Mouse (Mus musculus): ENCODE measurements around the gene Pard3. TPM values are rescaled to one million over a fixed set of nuclear protein-coding genes. Genes with fewer than 3 reads are reported as not detected.

Gene Pard3
- polyA plus RNA-seq, 2 experiments, result 4.5 TPM

GRCm38 (mm10) chr8:127184025-127184424 lies 120.3 kb downstream of the Pard3 start:
- no peak overlapping the region; the same call in 1 of the 2 replicates for H3K4me2 ChIP-seq (ENCODE audit: low read depth)
- no peak overlapping the region for H3K9ac ChIP-seq (replicated peaks)
- peaks cover 3 to 20% of the 10 kb centered on the region in 2 experiments; a peak in 3 of 4 replicates for H3K4me1 ChIP-seq (replicated peaks; ENCODE audit: control insufficient read depth in 2 of 2, insufficient read depth in 2 of 2, low read length in 1 of 2)
- 42% methylated on average over 4 of the region's 4 CpGs for WGBS (ENCODE audit: insufficient replicate concordance)
- no peak for TF ChIP-seq EP300 (IDR thresholded peaks at IDR 0.05; ENCODE audit: low read depth)
- no peak for TF ChIP-seq CTCF (IDR thresholded peaks at IDR 0.05; ENCODE audit: low read depth)
- DNase-seq (ENCODE audit: low read depth in 3 of 3, low spot score in 3 of 3) (peak; percentile 28 to 49 (median 42)), ATAC-seq (ENCODE audit: insufficient read depth) (peak; percentile 63)
- H3K27me3 ChIP-seq (ENCODE audit: control insufficient read depth, insufficient read depth, low read length), result no peaks in the 10 kb centered on the region; the same call in 1 of the 2 replicates
- no peak overlapping the region for H3K27ac ChIP-seq
- no peaks in the 10 kb centered on the region for H3K36me3 ChIP-seq (replicated peaks; ENCODE audit: control insufficient read depth, insufficient read depth, low read depth)
- H3K4me3 ChIP-seq (ENCODE audit: insufficient read depth in 1 of 2, low read depth in 2 of 2, low read length in 2 of 2), result no peak overlapping the region
- H3K9me3 ChIP-seq (ENCODE audit: control insufficient read depth, low read length), result no peaks in the 10 kb centered on the region

- Histone ChIP-seq H3K9me3 (ENCODE audit: control insufficient read depth, low read length) (no peaks in the 10 kb centered on the region), H3K4me1 (replicated peaks; ENCODE audit: control insufficient read depth in 2 of 2, insufficient read depth in 2 of 2, low read length in 1 of 2) (peaks cover 3 to 20% of the 10 kb centered on the region in 2 experiments; a peak in 3 of 4 replicates), H3K4me2 (ENCODE audit: low read depth) (no peak overlapping the region), H3K27ac (no peak overlapping the region), H3K9ac (replicated peaks) (no peak overlapping the region), H3K27me3 (ENCODE audit: control insufficient read depth, insufficient read depth, low read length) (no peaks in the 10 kb centered on the region; the same call in 1 of the 2 replicates), H3K4me3 (ENCODE audit: insufficient read depth in 1 of 2, low read depth in 2 of 2, low read length in 2 of 2) (no peak overlapping the region), H3K36me3 (replicated peaks; ENCODE audit: control insufficient read depth, insufficient read depth, low read depth) (no peaks in the 10 kb centered on the region)
- no peak for DNase-seq (ENCODE audit: low read depth in 3 of 3, low spot score in 3 of 3)
- WGBS (ENCODE audit: insufficient replicate concordance), result 49% methylated on average over 7 of the region's 7 CpGs
- ATAC-seq (ENCODE audit: insufficient read depth), result no peak
- TF ChIP-seq CTCF (IDR thresholded peaks at IDR 0.05; ENCODE audit: low read depth) (no peak), EP300 (IDR thresholded peaks at IDR 0.05; ENCODE audit: low read depth) (no peak)
These were observed 122.2 kb downstream of the Pard3 start for GRCm38 (mm10) chr8:127185897-127186296.

GRCm38 (mm10) chr8:127188671-127189070 lies 125.0 kb downstream of the Pard3 start:
- H3K4me3 ChIP-seq (ENCODE audit: insufficient read depth in 1 of 2, low read depth in 2 of 2, low read length in 2 of 2), result no peak overlapping the region
- no peak overlapping the region for H3K9ac ChIP-seq (replicated peaks)
- DNase-seq (ENCODE audit: low read depth in 3 of 3, low spot score in 3 of 3), result no peak
- no peaks in the 10 kb centered on the region for H3K36me3 ChIP-seq (replicated peaks; ENCODE audit: control insufficient read depth, insufficient read depth, low read depth)
- ATAC-seq (ENCODE audit: insufficient read depth), result no peak
- H3K27ac ChIP-seq, result no peak overlapping the region
- H3K9me3 ChIP-seq (ENCODE audit: control insufficient read depth, low read length), result no peaks in the 10 kb centered on the region
- TF ChIP-seq CTCF (IDR thresholded peaks at IDR 0.05; ENCODE audit: low read depth) (no peak), EP300 (IDR thresholded peaks at IDR 0.05; ENCODE audit: low read depth) (no peak)
- peaks cover 0 to 10% of the 10 kb centered on the region in 2 experiments; a peak in 2 of 4 replicates for H3K4me1 ChIP-seq (replicated peaks; ENCODE audit: control insufficient read depth in 2 of 2, insufficient read depth in 2 of 2, low read length in 1 of 2)
- H3K4me2 ChIP-seq (ENCODE audit: low read depth), result no peak overlapping the region
- H3K27me3 ChIP-seq (ENCODE audit: control insufficient read depth, insufficient read depth, low read length), result no peaks in the 10 kb centered on the region

- peak in 1 of 3 experiments; percentile 10 for DNase-seq (ENCODE audit: low read depth in 3 of 3, low spot score in 3 of 3)
These were observed 126.7 kb downstream of the Pard3 start for GRCm38 (mm10) chr8:127190350-127190749.

GRCm38 (mm10) chr8:127191387-127191786 lies 127.7 kb downstream of the Pard3 start:
- H3K4me1 ChIP-seq (replicated peaks; ENCODE audit: control insufficient read depth in 2 of 2, insufficient read depth in 2 of 2, low read length in 1 of 2), result peaks cover 0 to 6% of the 10 kb centered on the region in 2 experiments; a peak in 1 of 4 replicates
- WGBS (ENCODE audit: insufficient replicate concordance), result 29% methylated on average over 5 of the region's 5 CpGs
- DNase-seq (ENCODE audit: low read depth in 3 of 3, low spot score in 3 of 3), result peak in 1 of 3 experiments; percentile 6
- H3K9ac ChIP-seq (replicated peaks), result no peak overlapping the region
- no peaks in the 10 kb centered on the region for H3K9me3 ChIP-seq (ENCODE audit: control insufficient read depth, low read length)
- no peak for ATAC-seq (ENCODE audit: insufficient read depth)
- no peaks in the 10 kb centered on the region for H3K36me3 ChIP-seq (replicated peaks; ENCODE audit: control insufficient read depth, insufficient read depth, low read depth)
- H3K27ac ChIP-seq, result no peak overlapping the region
- no peak overlapping the region for H3K4me3 ChIP-seq (ENCODE audit: insufficient read depth in 1 of 2, low read depth in 2 of 2, low read length in 2 of 2)
- TF ChIP-seq CTCF (IDR thresholded peaks at IDR 0.05; ENCODE audit: low read depth), result peak; percentile 75
- no peak for TF ChIP-seq EP300 (IDR thresholded peaks at IDR 0.05; ENCODE audit: low read depth)
- no peaks in the 10 kb centered on the region for H3K27me3 ChIP-seq (ENCODE audit: control insufficient read depth, insufficient read depth, low read length)
- H3K4me2 ChIP-seq (ENCODE audit: low read depth), result no peak overlapping the region

More at GRCm38 (mm10) chr8:127190350-127190749, 126.7 kb downstream of the Pard3 start:
- H3K27ac ChIP-seq, result no peak overlapping the region
- no peak overlapping the region for H3K9ac ChIP-seq (replicated peaks)
- ATAC-seq (ENCODE audit: insufficient read depth), result no peak
- no peak overlapping the region for H3K4me2 ChIP-seq (ENCODE audit: low read depth)
- no peak for TF ChIP-seq EP300 (IDR thresholded peaks at IDR 0.05; ENCODE audit: low read depth)
- TF ChIP-seq CTCF (IDR thresholded peaks at IDR 0.05; ENCODE audit: low read depth), result peak; percentile 52
- H3K4me1 ChIP-seq (replicated peaks; ENCODE audit: control insufficient read depth in 2 of 2, insufficient read depth in 2 of 2, low read length in 1 of 2), result peaks cover 0 to 6% of the 10 kb centered on the region in 2 experiments; a peak in 2 of 4 replicates
- H3K9me3 ChIP-seq (ENCODE audit: control insufficient read depth, low read length), result no peaks in the 10 kb centered on the region
- no peaks in the 10 kb centered on the region for H3K36me3 ChIP-seq (replicated peaks; ENCODE audit: control insufficient read depth, insufficient read depth, low read depth)
- no peak overlapping the region for H3K4me3 ChIP-seq (ENCODE audit: insufficient read depth in 1 of 2, low read depth in 2 of 2, low read length in 2 of 2)
- 25% methylated on average over 7 of the region's 7 CpGs for WGBS (ENCODE audit: insufficient replicate concordance)
- H3K27me3 ChIP-seq (ENCODE audit: control insufficient read depth, insufficient read depth, low read length), result no peaks in the 10 kb centered on the region
